Mouse (Mus musculus): ENCODE results near the gene Ubqln5.

The Ubqln5 gene
- long read RNA-seq, experiment 1: 0 reads
- long read RNA-seq, experiment 2: 0 reads

DNA sequence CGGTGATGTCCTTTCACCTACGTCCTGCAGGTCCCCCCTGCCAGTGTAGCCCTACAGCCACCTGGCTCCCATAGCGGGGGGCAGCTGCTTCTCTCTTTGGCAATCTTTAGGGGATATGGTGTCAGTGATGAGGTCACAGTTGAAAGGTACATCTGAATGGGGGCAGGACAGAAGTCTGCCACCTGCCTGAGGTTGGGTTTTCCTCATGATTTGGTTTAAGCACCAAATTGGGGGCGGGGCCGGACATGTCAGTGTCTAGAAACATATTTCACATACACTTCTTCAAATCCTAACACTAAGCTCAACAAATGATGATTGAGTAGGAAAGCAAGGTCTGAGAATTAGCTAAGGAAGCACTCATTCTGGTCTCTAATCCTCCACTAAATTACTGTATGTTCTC lies at the start of gene Ubqln5:
TSS of gene Ubqln5 (minus strand) at position 101 of the 400 bp plus-strand sequence.
- intact Hi-C loops (cut with DNase I): no loop called here

DNA sequence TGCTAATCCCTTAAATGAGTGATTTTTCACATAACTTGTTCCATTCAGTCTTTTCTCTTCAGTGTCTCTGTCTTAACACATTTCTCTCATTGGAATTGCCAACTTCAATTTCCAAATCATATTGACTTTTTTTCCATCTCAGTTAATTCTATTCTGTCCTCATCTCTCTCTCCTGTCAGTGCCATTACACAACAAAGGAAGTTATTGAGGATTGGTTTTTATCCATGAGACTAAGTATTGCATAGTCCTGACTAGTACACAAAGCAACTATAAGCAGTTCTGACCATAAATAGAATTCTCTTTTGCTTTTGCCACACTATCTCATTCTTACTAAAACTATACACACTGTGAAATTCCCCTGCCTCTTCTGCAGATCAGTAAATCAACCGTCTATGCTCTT lies 49.4 kb upstream of the Ubqln5 start:
- intact Hi-C loops (cut with DNase I): no loop called here

DNA sequence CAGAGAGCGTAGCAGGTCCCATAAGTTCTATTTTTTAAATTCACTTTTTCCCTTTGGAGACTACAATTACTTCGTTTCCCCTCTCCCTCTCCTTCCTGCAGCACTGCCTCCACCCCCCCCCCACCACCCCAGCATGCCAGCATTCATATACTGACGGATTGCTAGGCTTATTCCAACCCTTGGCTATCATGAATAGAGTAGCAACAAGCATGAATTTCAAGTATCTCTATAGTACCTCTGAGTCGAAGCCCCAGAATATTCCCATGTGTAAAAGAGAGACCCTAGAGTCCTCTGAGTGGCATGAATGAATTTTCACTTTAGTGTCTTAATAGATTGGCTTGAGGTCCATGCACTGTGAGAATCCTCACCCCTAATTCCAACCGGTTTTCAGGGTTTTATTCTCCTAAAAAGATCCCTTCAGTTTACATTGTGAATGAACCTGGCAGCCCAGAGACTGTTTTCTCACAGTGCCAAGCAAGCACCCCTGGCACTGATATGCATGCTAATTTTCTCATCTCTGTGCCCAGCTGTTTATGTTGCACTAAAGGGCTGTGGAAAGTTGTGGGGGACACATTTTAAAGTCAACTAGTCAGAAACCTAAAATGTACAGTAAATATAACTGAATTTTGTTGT lies 48.9 kb upstream of the Ubqln5 start:
- intact Hi-C loops (cut with DNase I): no loop called here

DNA sequence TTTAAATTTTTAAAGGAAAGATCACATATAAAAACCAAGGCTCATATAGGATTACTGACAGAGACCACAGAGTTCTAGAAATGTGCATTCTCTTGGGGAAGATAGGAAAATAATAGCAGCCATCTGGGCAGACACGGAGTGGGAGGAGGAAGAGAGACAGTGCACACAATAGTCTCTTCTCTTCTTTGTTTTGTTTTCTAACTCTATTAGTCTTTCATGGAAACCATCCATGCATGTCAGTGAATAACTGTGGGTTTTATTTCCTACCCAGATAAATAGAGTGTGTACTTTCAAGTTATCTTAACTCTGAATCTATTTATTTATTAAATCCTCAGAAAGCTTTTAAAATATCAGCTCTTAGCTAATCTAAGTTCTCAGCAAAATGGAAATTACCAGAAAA lies 45.5 kb upstream of the Ubqln5 start:
- intact Hi-C loops (cut with DNase I): no loop called here

DNA sequence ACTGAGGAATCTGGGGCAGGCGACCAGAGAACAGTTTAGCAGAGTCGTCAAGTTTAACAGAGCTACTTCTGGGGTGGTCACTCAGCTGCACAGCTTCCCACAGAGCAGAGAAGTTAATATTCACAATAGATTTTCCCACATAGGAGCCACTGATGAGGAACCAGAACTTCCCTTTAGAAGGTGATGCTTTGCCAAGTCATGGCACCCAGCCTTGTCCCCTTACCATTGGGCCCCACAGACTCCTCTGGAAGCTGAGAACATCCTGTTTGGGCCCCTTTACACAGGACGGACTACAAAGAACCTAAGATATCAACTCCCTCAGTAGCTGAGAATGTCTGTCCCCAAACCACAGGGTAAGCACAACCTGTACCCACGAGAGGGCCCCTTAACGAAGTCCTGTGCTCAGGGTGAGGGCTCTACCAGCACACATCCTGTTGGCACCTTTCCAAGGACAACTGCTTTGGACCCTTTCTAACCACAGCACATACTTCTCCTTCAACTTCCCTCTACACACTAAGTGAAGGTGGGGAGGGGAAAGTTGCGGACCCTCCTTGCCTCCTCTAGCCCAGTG lies 40.1 kb upstream of the Ubqln5 start:
- intact Hi-C loops (cut with DNase I): no loop called here

DNA sequence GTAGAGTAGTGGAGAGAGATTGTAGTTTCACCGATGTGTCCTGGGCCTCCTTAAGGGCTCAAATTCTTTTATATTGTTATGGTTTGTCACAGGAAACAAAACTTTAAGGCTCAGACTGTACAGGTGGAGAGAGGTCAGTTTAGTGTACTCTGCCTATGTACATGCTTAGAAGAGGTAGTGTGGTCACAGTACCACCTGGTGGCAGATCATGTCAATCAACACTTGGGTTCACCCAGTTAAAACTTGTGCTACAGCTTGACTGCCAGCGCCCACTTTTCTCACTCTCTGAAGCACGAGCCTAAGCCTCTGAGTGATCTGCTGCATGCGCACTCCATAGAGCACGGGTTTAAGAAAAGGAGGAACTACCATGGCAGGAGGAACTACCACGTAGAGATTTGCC lies 37.5 kb upstream of the Ubqln5 start:
- intact Hi-C loops (cut with DNase I): no loop called here

DNA sequence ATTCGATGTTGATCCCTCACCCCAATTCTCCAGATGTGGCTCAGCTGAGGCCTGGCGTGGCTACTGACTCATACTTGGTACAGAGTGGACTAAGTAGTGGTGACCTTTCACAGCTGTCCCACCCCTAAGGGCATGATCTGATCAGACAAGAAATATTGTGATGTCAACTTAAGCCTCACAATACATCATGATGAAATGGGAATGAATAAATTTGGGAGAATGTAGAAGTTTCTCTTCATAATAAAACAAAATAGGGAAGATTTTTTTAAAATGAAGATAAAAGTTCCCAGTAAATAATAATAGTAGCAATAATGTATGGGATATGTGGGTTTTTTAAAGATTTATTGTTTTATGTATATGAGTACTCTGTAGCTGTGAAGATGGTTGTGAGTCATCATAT lies 20.8 kb upstream of the Ubqln5 start, which contains the start of gene Ubqlnl:
TSS of gene Ubqlnl (minus strand) at position 101 of the 400 bp plus-strand sequence.
- intact Hi-C loops (cut with DNase I): no loop called here

DNA sequence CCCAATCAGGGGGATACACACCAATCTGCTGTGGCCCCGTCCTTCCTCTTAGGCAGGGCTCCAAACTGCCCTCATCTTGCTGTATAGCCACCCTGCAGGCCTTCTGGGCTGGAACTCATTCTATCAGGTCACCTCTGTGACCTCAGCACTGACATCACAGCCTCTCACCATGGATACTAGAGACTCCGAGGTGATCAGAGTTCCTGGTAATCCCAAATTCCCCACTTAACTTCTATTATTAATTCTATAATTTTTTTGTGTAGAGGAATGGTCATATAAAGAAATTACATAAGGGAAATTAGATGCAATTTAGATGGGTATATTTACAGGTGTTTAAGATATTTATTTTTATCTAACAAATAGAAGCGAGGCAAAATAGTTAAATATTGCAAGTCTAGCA lies 13.6 kb upstream of the Ubqln5 start, which contains the start of gene Ubqln3:
TSS of gene Ubqln3 (minus strand) at position 101 of the 400 bp plus-strand sequence.
- intact Hi-C loops (cut with DNase I): no loop called here

DNA sequence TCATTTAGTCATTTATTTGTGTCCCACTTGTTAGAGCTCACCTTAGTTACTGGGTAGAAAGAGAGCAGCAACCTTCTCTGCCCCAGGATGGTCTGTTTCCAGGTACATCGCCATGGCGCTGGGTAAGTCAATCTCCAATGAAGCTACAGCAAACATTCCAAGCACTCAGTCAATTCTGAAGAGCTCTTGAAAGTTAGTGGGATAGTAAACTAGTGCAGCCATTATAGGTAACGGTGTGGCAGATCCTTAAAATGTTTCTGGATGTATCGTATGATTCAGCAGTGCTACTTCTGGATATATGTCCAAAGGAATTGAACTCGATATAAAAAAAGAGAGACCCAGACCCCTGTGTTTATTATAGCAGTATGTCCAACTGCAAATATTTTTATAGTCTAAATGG lies 7.7 kb upstream of the Ubqln5 start, which contains the start of gene Olfr643:
TSS of gene Olfr643 (minus strand) at position 101 of the 400 bp plus-strand sequence.
- intact Hi-C loops (cut with DNase I): no loop called here

DNA sequence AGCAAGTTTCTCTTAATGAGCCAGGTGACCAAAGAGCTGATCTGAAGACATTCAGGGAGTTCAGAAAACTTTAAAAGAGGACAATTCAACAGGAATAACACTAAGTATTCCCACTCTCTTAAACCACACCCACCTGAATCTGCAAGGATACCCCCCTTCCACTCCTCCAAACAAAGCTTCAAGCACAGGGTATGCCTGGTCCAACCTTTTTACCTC lies 25.0 kb downstream of the Ubqln5 start, which contains the start of gene Olfr646:
TSS of gene Olfr646 (plus strand) at position 117 of the 216 bp plus-strand sequence.
- intact Hi-C loops (cut with DNase I): no loop called here

DNA sequence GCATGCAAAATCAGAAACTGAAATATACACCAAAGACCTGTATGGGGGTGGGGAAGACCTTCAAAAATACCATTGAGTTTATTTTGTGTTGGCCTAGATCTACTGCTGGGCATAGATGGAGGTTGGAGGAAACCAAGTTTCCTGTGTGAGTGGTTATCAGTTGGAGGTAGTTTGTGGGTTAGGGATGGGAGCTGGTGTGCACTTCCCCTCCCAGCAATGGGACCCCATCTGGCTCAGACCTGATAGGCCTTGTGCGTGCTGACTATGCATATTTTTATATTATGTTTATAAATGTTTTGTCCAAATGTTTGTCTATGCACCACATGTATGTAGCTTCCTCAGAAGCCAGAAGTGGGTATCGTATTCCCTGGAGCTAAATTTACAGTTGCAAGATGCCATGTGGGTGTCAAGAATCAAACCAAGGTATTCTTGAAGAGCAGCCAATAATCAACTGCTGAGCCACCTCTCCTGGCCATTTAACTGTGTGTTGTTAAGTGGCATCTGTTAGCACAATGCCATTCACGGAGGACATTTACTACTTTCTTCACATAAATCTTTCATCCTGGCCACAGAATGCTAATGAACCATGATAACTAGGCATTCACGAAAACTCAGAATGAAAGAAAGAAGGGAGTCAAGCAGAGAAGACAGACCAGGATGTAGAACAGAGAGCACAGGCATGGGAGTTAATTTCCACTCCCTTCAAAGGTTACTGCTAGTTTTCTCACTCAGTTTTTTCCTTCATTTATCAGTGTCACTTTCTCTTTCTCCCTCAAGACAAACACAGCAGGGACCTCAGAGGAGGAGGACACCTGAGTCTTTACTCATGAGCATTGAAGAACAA lies 25.5 kb downstream of the Ubqln5 start:
- intact Hi-C loops (cut with DNase I): no loop called here

DNA sequence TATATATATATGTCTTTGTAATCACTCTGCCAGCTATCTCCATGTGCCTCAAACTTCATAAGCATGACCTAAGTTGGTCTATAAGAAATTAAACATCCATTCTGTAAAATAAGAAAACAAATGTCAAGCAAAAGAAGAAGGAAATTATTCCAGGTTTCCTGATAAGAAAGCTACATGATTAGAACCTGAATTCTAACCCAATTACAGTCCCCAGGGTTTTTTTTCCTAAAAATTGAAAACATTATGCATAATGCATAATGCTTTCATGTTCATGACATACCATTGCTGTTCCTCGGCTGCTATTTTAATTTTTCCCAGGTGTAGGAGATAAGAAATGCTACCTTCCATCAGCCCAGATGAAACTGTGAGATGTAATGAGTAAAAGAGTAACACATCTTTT lies 44.3 kb downstream of the Ubqln5 start, which contains the start of gene Olfr645:
TSS of gene Olfr645 (minus strand) at position 101 of the 400 bp plus-strand sequence.
- intact Hi-C loops (cut with DNase I): no loop called here

All from adrenal gland (tissue).